Mouse (Mus musculus) ES-Bruce4 (cell line): ENCODE results near the gene Mybph. TPM values are rescaled to one million over a fixed set of nuclear protein-coding genes. Genes with fewer than 3 reads are reported as not detected.
"Not testable (repeated sequence)": the region's sequence is repeated elsewhere in the genome, so short reads cannot be mapped to it uniquely, and the experiment has no call there.

Source experiments
- H3K27ac ChIP-seq: 2 replicates; pipeline ENCODE4 v1.5.1; 2012; ENCODE audit warnings: low read length, inconsistent platforms; ENCODE audit not compliant: insufficient read depth
- H3K27me3 ChIP-seq: 2 replicates; pipeline ENCODE4 v1.6.1; 2012; ENCODE audit warnings: mild to moderate bottlenecking, low read length, inconsistent platforms; ENCODE audit not compliant: control insufficient read depth, poor library complexity, insufficient read depth, severe bottlenecking
- H3K36me3 ChIP-seq: 2 replicates; pipeline ENCODE4 v1.6.1; 2012; ENCODE audit warnings: inconsistent platforms, mild to moderate bottlenecking, low read length, moderate library complexity; ENCODE audit not compliant: control insufficient read depth, poor library complexity, insufficient read depth, severe bottlenecking
- H3K4me1 ChIP-seq: one replicate; pipeline ENCODE4 v1.8.1; 2011; ENCODE audit warnings: low read length; ENCODE audit not compliant: control insufficient read depth, insufficient read depth
- H3K4me3 ChIP-seq: 2 replicates; pipeline ENCODE4 v1.5.1; 2011; ENCODE audit warnings: low read depth, mild to moderate bottlenecking, low read length
- H3K9ac ChIP-seq: 2 replicates; pipeline ENCODE4 v1.6.1; 2012; ENCODE audit warnings: low read depth, mild to moderate bottlenecking, inconsistent platforms; ENCODE audit not compliant: poor library complexity, severe bottlenecking
- H3K9me3 ChIP-seq: replicated peaks from 2 replicates; pipeline ENCODE4 v1.6.1; 2012; ENCODE audit warnings: mild to moderate bottlenecking, low read length, inconsistent platforms; ENCODE audit not compliant: control insufficient read depth, poor library complexity, insufficient read depth, severe bottlenecking
- CTCF ChIP-seq: IDR thresholded peaks from one replicate; pipeline ENCODE4 v1.8.1; 2011; ENCODE audit warnings: low read depth, low read length
- EP300 ChIP-seq: IDR thresholded peaks from 2 replicates; pipeline ENCODE4 v1.6.1; 2011; ENCODE audit warnings: low read depth, low read length; ENCODE audit not compliant: insufficient read depth
- POLR2A ChIP-seq: IDR thresholded peaks from one replicate; pipeline ENCODE4 v1.8.1; 2011; ENCODE audit warnings: low read length; ENCODE audit not compliant: insufficient read depth
- polyA plus RNA-seq: library from polyadenylated mRNA; stranded (reverse); fragments of >200 nt; gene quantifications from 2 replicates; pipeline ENCODE4 v1.2.4, GENCODE M21; 2011; ENCODE audit warnings: low read depth; ENCODE audit not compliant: missing spikeins, insufficient read depth, insufficient read length

Mybph gene
- polyA plus RNA-seq, 1 experiment: not detected

GRCm38 (mm10) chr1:134245004-134245717 is 51.9 kb downstream of the Mybph start:
- no peaks in the 10 kb centered on the region for H3K36me3 ChIP-seq
- H3K27me3 ChIP-seq: no peaks in the 10 kb centered on the region
- TF ChIP-seq POLR2A (no peak), CTCF (no peak), EP300 (no peak)
- H3K9me3 ChIP-seq: no peaks in the 10 kb centered on the region
- no peak overlapping the region for H3K4me3 ChIP-seq
- no peaks in the 10 kb centered on the region for H3K4me1 ChIP-seq
- no peak overlapping the region for H3K27ac ChIP-seq
- H3K9ac ChIP-seq: no peak overlapping the region

GRCm38 (mm10) chr1:134246590-134246989 is 53.3 kb downstream of the Mybph start:
- TF ChIP-seq POLR2A (no peak), CTCF (no peak), EP300 (no peak)

GRCm38 (mm10) chr1:134249681-134250080 is 56.4 kb downstream of the Mybph start:
- not testable (repeated sequence) for H3K27ac ChIP-seq, H3K9ac ChIP-seq, H3K4me1 ChIP-seq, H3K36me3 ChIP-seq, H3K4me3 ChIP-seq, H3K27me3 ChIP-seq, H3K9me3 ChIP-seq

More at GRCm38 (mm10) chr1:134246590-134246989, 53.3 kb downstream of the Mybph start:
- Histone ChIP-seq H3K27ac (no peak overlapping the region), H3K36me3 (no peaks in the 10 kb centered on the region), H3K9me3 (no peaks in the 10 kb centered on the region), H3K27me3 (no peaks in the 10 kb centered on the region), H3K9ac (no peak overlapping the region), H3K4me1 (no peaks in the 10 kb centered on the region), H3K4me3 (no peak overlapping the region)

Other genes with a start within 250 kb of the Mybph start
- not detected in 2 replicates for gene Fmod, start 156.2 kb upstream of the Mybph start, polyA plus RNA-seq
- 109 and 112 TPM in 2 replicates for gene Btg2, start 114.3 kb upstream of the Mybph start, polyA plus RNA-seq
- not detected in 2 replicates for gene Chit1, start 82.2 kb upstream of the Mybph start, polyA plus RNA-seq
- gene Chil1, start 11.3 kb upstream of the Mybph start, polyA plus RNA-seq: 1.3 and 1.8 TPM in 2 replicates
- gene Adora1, start 42.0 kb downstream of the Mybph start, polyA plus RNA-seq: 0.18 TPM in 1 of 2 replicates, not detected in the other
- gene Myog, start 96.5 kb downstream of the Mybph start, polyA plus RNA-seq: not detected in 2 replicates
- gene Ppfia4, start 139.5 kb downstream of the Mybph start, polyA plus RNA-seq: 8.8 and 11.0 TPM in 2 replicates
- 105 and 110 TPM in 2 replicates for gene Tmem183a, start 168.5 kb downstream of the Mybph start, polyA plus RNA-seq
- gene 4933406M09Rik, start 192.5 kb downstream of the Mybph start, polyA plus RNA-seq: not detected in 2 replicates
- 70.8 and 81.3 TPM in 2 replicates for gene Cyb5r1, start 212.1 kb downstream of the Mybph start, polyA plus RNA-seq
- gene Adipor1, start 221.9 kb downstream of the Mybph start, polyA plus RNA-seq: 118 and 119 TPM in 2 replicates